12 mouse cellular contexts compared by ENCODE assay signal in genomic region chr11:96308763-96309162, GRCm38 (mm10). TPM values are rescaled to one million over a fixed set of nuclear protein-coding genes. Genes with fewer than 3 reads are reported as not detected.
A peak's percentile ranks its signal among the peaks of the same experiment; 100 is the strongest.
DNase-seq lines count a peak whose midpoint lies in the region; ATAC-seq and TF ChIP-seq lines count a peak whose summit lies in the region.
"Had no signal": no experiment of that assay in that cellular context is flagged by ENCODE, and none has a peak within 500 bp of the region (broad histone marks: within the 10 kb centered on the region; RNA-seq: fewer than 3 reads in every experiment).

No protein-coding gene starts in this region.

- 17% methylated on average over 4 of the region's 4 CpGs for WGBS in heart, embryonic 13.5 days
- WGBS in lung, embryonic 15.5 days = 15% methylated on average over 4 of the region's 4 CpGs
- WGBS in lung, adult 2 months = 44% methylated on average over 4 of the region's 4 CpGs
- 34% methylated on average over 4 of the region's 4 CpGs for WGBS in intestine, embryonic 15.5 days
- 32% methylated on average over 4 of the region's 4 CpGs for WGBS in stomach, embryonic 16.5 days

- no peak overlapping the region for H3K9ac ChIP-seq in heart, embryonic 13.5 days
- peak overlapping the region; percentile 88 for H3K9ac ChIP-seq in lung, embryonic 15.5 days
- H3K9ac ChIP-seq in intestine, embryonic 15.5 days = peak overlapping the region; percentile 61
- peak overlapping the region; percentile 68 for H3K9ac ChIP-seq in stomach, embryonic 16.5 days (ENCODE audit: low read length)
- H3K9ac ChIP-seq: midbrain, embryonic 15.5 days had no signal

- ATAC-seq in heart, embryonic 13.5 days (ENCODE audit: extremely low read depth, insufficient number of reproducible peaks, low FRiP score, low TSS enrichment) = no peak
- ATAC-seq in lung, embryonic 15.5 days (ENCODE audit: borderline replicate concordance, extremely low read depth, low FRiP score, low TSS enrichment) = no peak
- ATAC-seq in intestine, embryonic 15.5 days = no peak
- ATAC-seq in stomach, embryonic 16.5 days (ENCODE audit: insufficient read depth, low FRiP score) = no peak
- ATAC-seq: midbrain, embryonic 15.5 days had no signal

- no peak for TF ChIP-seq CTCF in lung, adult 2 months (IDR thresholded peaks at IDR 0.05; ENCODE audit: insufficient read depth, low read length)

- no peak for DNase-seq in heart, adult 9 months (ENCODE audit: low spot score in 2 of 2)
- no peak for DNase-seq in lung, adult 2 months
- no peak for DNase-seq in thymus, postnatal 10 days (ENCODE audit: low spot score in 2 of 2)
- DNase-seq in spleen, adult 12 weeks (ENCODE audit: low spot score) = no peak
- DNase-seq: cerebellum, adult 11-12 months; heart, postnatal 10 days; right cerebral cortex, postnatal 14 days had no signal

- peaks cover 11% of the 10 kb centered on the region; the same call in 1 of the 2 replicates for H3K4me1 ChIP-seq in heart, embryonic 13.5 days
- peaks cover 27% of the 10 kb centered on the region for H3K4me1 ChIP-seq in lung, embryonic 15.5 days
- peaks cover 18% of the 10 kb centered on the region for H3K4me1 ChIP-seq in lung, adult 2 months (ENCODE audit: control insufficient read depth, insufficient read depth, low read length)
- peaks cover 53% of the 10 kb centered on the region for H3K4me1 ChIP-seq in intestine, embryonic 15.5 days (replicated peaks)
- peaks cover 6% of the 10 kb centered on the region; the same call in 1 of the 2 replicates for H3K4me1 ChIP-seq in stomach, embryonic 16.5 days (ENCODE audit: control insufficient read depth, insufficient read depth, low read length)

- no peak overlapping the region for H3K27ac ChIP-seq in heart, embryonic 13.5 days (replicated peaks)
- peak overlapping the region; percentile 99 for H3K27ac ChIP-seq in lung, embryonic 15.5 days
- peak overlapping the region; percentile 86 for H3K27ac ChIP-seq in intestine, embryonic 15.5 days
- H3K27ac ChIP-seq in stomach, embryonic 16.5 days (ENCODE audit: low read length) = peak overlapping the region; percentile 89
- H3K27ac ChIP-seq: midbrain, embryonic 15.5 days had no signal

- H3K4me3 ChIP-seq in heart, embryonic 13.5 days = peak overlapping the region; percentile 5; the same call in 1 of the 2 replicates
- peak overlapping the region; percentile 59 for H3K4me3 ChIP-seq in lung, embryonic 15.5 days
- no peak overlapping the region for H3K4me3 ChIP-seq in lung, adult 2 months (replicated peaks; ENCODE audit: extremely low read depth, low read depth, low read length)
- peak overlapping the region; percentile 46; the same call in 1 of the 2 replicates for H3K4me3 ChIP-seq in intestine, embryonic 15.5 days (replicated peaks)
- H3K4me3 ChIP-seq in stomach, embryonic 16.5 days (replicated peaks; ENCODE audit: low read length) = peak overlapping the region; percentile 48
- H3K4me3 ChIP-seq: midbrain, embryonic 15.5 days had no signal

- peaks cover 100% of the 10 kb centered on the region for H3K27me3 ChIP-seq in heart, embryonic 13.5 days (replicated peaks)
- H3K27me3 ChIP-seq in lung, embryonic 15.5 days = peaks cover 86% of the 10 kb centered on the region
- peaks cover 8% of the 10 kb centered on the region for H3K27me3 ChIP-seq in intestine, embryonic 15.5 days (replicated peaks)
- peaks cover 11% of the 10 kb centered on the region for H3K27me3 ChIP-seq in stomach, embryonic 16.5 days (ENCODE audit: control insufficient read depth, insufficient read depth, low read length)

- no peaks in the 10 kb centered on the region for H3K9me3 ChIP-seq in heart, embryonic 13.5 days
- no peaks in the 10 kb centered on the region for H3K9me3 ChIP-seq in lung, embryonic 15.5 days
- no peaks in the 10 kb centered on the region for H3K9me3 ChIP-seq in intestine, embryonic 15.5 days
- no peaks in the 10 kb centered on the region for H3K9me3 ChIP-seq in stomach, embryonic 16.5 days (replicated peaks; ENCODE audit: control insufficient read depth, low read length)
- H3K9me3 ChIP-seq: midbrain, embryonic 15.5 days had no signal

- H3K36me3 ChIP-seq in heart, embryonic 13.5 days = no peaks in the 10 kb centered on the region
- H3K36me3 ChIP-seq in lung, embryonic 15.5 days = no peaks in the 10 kb centered on the region
- H3K36me3 ChIP-seq in intestine, embryonic 15.5 days = no peaks in the 10 kb centered on the region
- no peaks in the 10 kb centered on the region for H3K36me3 ChIP-seq in stomach, embryonic 16.5 days (ENCODE audit: control insufficient read depth, insufficient read depth, low read length)
- H3K36me3 ChIP-seq: midbrain, embryonic 15.5 days had no signal

- H3K4me2 ChIP-seq in heart, embryonic 13.5 days = 0 out of 2 replicates have a peak overlapping the region, but pooled peaks have one; percentile 6
- H3K4me2 ChIP-seq in lung, embryonic 15.5 days = peak overlapping the region; percentile 70
- H3K4me2 ChIP-seq in intestine, embryonic 15.5 days (replicated peaks) = peak overlapping the region; percentile 81
- peak overlapping the region; percentile 87 for H3K4me2 ChIP-seq in stomach, embryonic 16.5 days (ENCODE audit: low read depth, low read length)
- H3K4me2 ChIP-seq: midbrain, embryonic 15.5 days had no signal

- TF ChIP-seq POLR2A in lung, adult 2 months (IDR thresholded peaks at IDR 0.05; ENCODE audit: borderline replicate concordance, extremely low read depth, low read depth, low read length) = no peak

RNA-seq across cellular contexts. Expression of gene Hoxb5, which starts 5.6 kb away (rescaled TPM):
- 3.8 and 5.5 TPM in 2 replicates for polyA plus RNA-seq in heart, embryonic 13.5 days (2015; fragmentation: Nextera tagmentation; extraction: Ambion mirVana)
- 46.1 and 54.1 TPM in 2 replicates for polyA plus RNA-seq in lung, embryonic 15.5 days (2015; fragmentation: Nextera tagmentation; extraction: Ambion mirVana)
- 12.1 and 15.6 TPM in 2 replicates for polyA plus RNA-seq in lung, adult 2 months (2012; rRNA removed)
- 27.2 and 31.3 TPM in 2 replicates for polyA plus RNA-seq in intestine, embryonic 15.5 days (2015; fragmentation: Nextera tagmentation; extraction: Ambion mirVana)
- polyA plus RNA-seq in stomach, embryonic 16.5 days (2015; fragmentation: Nextera tagmentation; extraction: Ambion mirVana) = 13.8 TPM in 2 replicates

RNA-seq across cellular contexts. Expression of gene Hoxb4, which starts 9.3 kb away (rescaled TPM):
- polyA plus RNA-seq in heart, embryonic 13.5 days (2015; fragmentation: Nextera tagmentation; extraction: Ambion mirVana) = 0.43 and 0.59 TPM in 2 replicates
- polyA plus RNA-seq in lung, embryonic 15.5 days (2015; fragmentation: Nextera tagmentation; extraction: Ambion mirVana) = 4.3 and 4.4 TPM in 2 replicates
- 9.9 and 12.5 TPM in 2 replicates for polyA plus RNA-seq in lung, adult 2 months (2012; rRNA removed)
- 2.8 and 3.2 TPM in 2 replicates for polyA plus RNA-seq in intestine, embryonic 15.5 days (2015; fragmentation: Nextera tagmentation; extraction: Ambion mirVana)
- 2.2 and 2.7 TPM in 2 replicates for polyA plus RNA-seq in stomach, embryonic 16.5 days (2015; fragmentation: Nextera tagmentation; extraction: Ambion mirVana)
- polyA plus RNA-seq: midbrain, embryonic 15.5 days had no signal

RNA-seq across cellular contexts. Expression of gene Hoxb3, which starts 14.4 kb away (rescaled TPM):
- 0.31 and 1.1 TPM in 2 replicates for polyA plus RNA-seq in heart, embryonic 13.5 days (2015; fragmentation: Nextera tagmentation; extraction: Ambion mirVana)
- 3.0 and 3.8 TPM in 2 replicates for polyA plus RNA-seq in lung, embryonic 15.5 days (2015; fragmentation: Nextera tagmentation; extraction: Ambion mirVana)
- polyA plus RNA-seq in lung, adult 2 months (2012; rRNA removed) = 11.0 and 13.2 TPM in 2 replicates
- 1.8 and 2.7 TPM in 2 replicates for polyA plus RNA-seq in intestine, embryonic 15.5 days (2015; fragmentation: Nextera tagmentation; extraction: Ambion mirVana)
- polyA plus RNA-seq in stomach, embryonic 16.5 days (2015; fragmentation: Nextera tagmentation; extraction: Ambion mirVana) = 0.99 and 1.5 TPM in 2 replicates
- polyA plus RNA-seq: midbrain, embryonic 15.5 days had no signal

RNA-seq across cellular contexts. Expression of gene Hoxb6, which starts 16.5 kb away (rescaled TPM):
- polyA plus RNA-seq in heart, embryonic 13.5 days (2015; fragmentation: Nextera tagmentation; extraction: Ambion mirVana) = 1.4 and 2.0 TPM in 2 replicates
- polyA plus RNA-seq in lung, embryonic 15.5 days (2015; fragmentation: Nextera tagmentation; extraction: Ambion mirVana) = 15.2 and 16.9 TPM in 2 replicates
- 8.1 and 8.2 TPM in 2 replicates for polyA plus RNA-seq in lung, adult 2 months (2012; rRNA removed)
- polyA plus RNA-seq in intestine, embryonic 15.5 days (2015; fragmentation: Nextera tagmentation; extraction: Ambion mirVana) = 14.4 and 16.1 TPM in 2 replicates
- polyA plus RNA-seq in stomach, embryonic 16.5 days (2015; fragmentation: Nextera tagmentation; extraction: Ambion mirVana) = 5.6 and 8.3 TPM in 2 replicates

RNA-seq across cellular contexts. Expression of gene Hoxb7, which starts 22.3 kb away (rescaled TPM):
- polyA plus RNA-seq in heart, embryonic 13.5 days (2015; fragmentation: Nextera tagmentation; extraction: Ambion mirVana) = 0.11 and 0.25 TPM in 2 replicates
- polyA plus RNA-seq in lung, embryonic 15.5 days (2015; fragmentation: Nextera tagmentation; extraction: Ambion mirVana) = 2.5 and 3.0 TPM in 2 replicates
- polyA plus RNA-seq in lung, adult 2 months (2012; rRNA removed) = 0.52 and 1.1 TPM in 2 replicates
- polyA plus RNA-seq in intestine, embryonic 15.5 days (2015; fragmentation: Nextera tagmentation; extraction: Ambion mirVana) = 10.7 and 12.4 TPM in 2 replicates
- 6.3 and 8.3 TPM in 2 replicates for polyA plus RNA-seq in stomach, embryonic 16.5 days (2015; fragmentation: Nextera tagmentation; extraction: Ambion mirVana)
- polyA plus RNA-seq: midbrain, embryonic 15.5 days had no signal

Comparison
In these comparisons a context has a peak if more than half of its experiments do, and no peak if none do; other contexts are left out.
1. H3K4me2 ChIP-seq: peak in every context shown above with its lines; median percentile 87 in stomach, embryonic 16.5 days; 81 in intestine, embryonic 15.5 days; 70 in lung, embryonic 15.5 days; 6 in heart, embryonic 13.5 days.